Mouse (Mus musculus) neural tube, embryonic 13.5 days (tissue): Measurements from ENCODE around the gene Gm21983. TPM values are rescaled to one million over a fixed set of nuclear protein-coding genes. Genes with fewer than 3 reads are reported as not detected.

Source experiments
- ATAC-seq: fragments of 200-750 bp; cut with Nextera tagmentation; 2 replicates; pipeline ENCODE4 v1.8.0; 2017; ENCODE audit warnings: low read depth, mild to moderate bottlenecking, moderate TSS enrichment, moderate library complexity
- H3K27ac ChIP-seq: fragments of 300-500 bp; sonication (generic); replicated peaks from 2 replicates; pipeline ENCODE4 v1.5.1; 2015; ENCODE audit warnings: moderate library complexity, mild to moderate bottlenecking, inconsistent platforms
- H3K27me3 ChIP-seq: fragments of 300-500 bp; sonication (generic); 2 replicates; pipeline ENCODE4 v1.6.1; 2015; ENCODE audit warnings: mild to moderate bottlenecking, inconsistent platforms
- H3K36me3 ChIP-seq: fragments of 300-500 bp; sonication (generic); 2 replicates; pipeline ENCODE4 v1.6.1; 2015; ENCODE audit warnings: mild to moderate bottlenecking, inconsistent platforms
- H3K4me1 ChIP-seq: fragments of 300-500 bp; sonication (generic); replicated peaks from 2 replicates; pipeline ENCODE4 v1.6.1; 2015; ENCODE audit warnings: inconsistent platforms
- H3K4me2 ChIP-seq: fragments of 300-500 bp; sonication (generic); 2 replicates; pipeline ENCODE4 v1.6.1; 2015; ENCODE audit warnings: inconsistent platforms, mild to moderate bottlenecking, moderate library complexity
- H3K4me3 ChIP-seq: fragments of 300-500 bp; sonication (generic); 2 replicates; pipeline ENCODE4 v1.5.1; 2015; ENCODE audit warnings: mild to moderate bottlenecking, inconsistent platforms
- H3K9ac ChIP-seq: fragments of 300-500 bp; sonication (generic); 2 replicates; pipeline ENCODE4 v1.6.1; 2015; ENCODE audit warnings: moderate library complexity, mild to moderate bottlenecking, inconsistent platforms
- H3K9me3 ChIP-seq: fragments of 300-500 bp; sonication (generic); 2 replicates; pipeline ENCODE4 v1.6.1; 2016; ENCODE audit warnings: inconsistent platforms
- WGBS: fragments of 180-500 bp; shearing (Covaris S2); methylation state at CpG from one replicate; pipeline ENCODE4 v1.1.7; 2015; 5-methylcytosine and 5-hydroxymethylcytosine counted together
- polyA plus RNA-seq: library from polyadenylated mRNA; unstranded; fragments of >200 nt; fragmentation: Nextera tagmentation; extraction: Ambion mirVana; gene quantifications from 2 replicates; pipeline ENCODE4 v1.2.1, GENCODE M21; 2015

The Gm21983 gene
- polyA plus RNA-seq, 1 experiment from 2014 or later: 0.35 TPM

GRCm38 (mm10) chr7:27165696-27166095 is 15.2 kb downstream of the Gm21983 start:
- peaks cover 61% of the 10 kb centered on the region for H3K4me1 ChIP-seq
- H3K9me3 ChIP-seq: no peaks in the 10 kb centered on the region
- H3K36me3 ChIP-seq: peaks cover 45% of the 10 kb centered on the region
- H3K4me3 ChIP-seq: peak overlapping the region; percentile 73
- ATAC-seq: no peak; the same call in 1 of the 2 replicates
- peak overlapping the region; percentile 98 for H3K27ac ChIP-seq
- H3K9ac ChIP-seq: peak overlapping the region; percentile 91
- 4% methylated on average over 8 of the region's 8 CpGs for WGBS
- H3K4me2 ChIP-seq: peak overlapping the region; percentile 75
- no peaks in the 10 kb centered on the region for H3K27me3 ChIP-seq

- peaks cover 66% of the 10 kb centered on the region for H3K4me1 ChIP-seq
- peak overlapping the region; percentile 98; the same call in 1 of the 2 replicates for H3K27ac ChIP-seq
- no peaks in the 10 kb centered on the region for H3K9me3 ChIP-seq
- peak overlapping the region; percentile 73 for H3K4me3 ChIP-seq
- no peaks in the 10 kb centered on the region for H3K27me3 ChIP-seq
- H3K9ac ChIP-seq: peak overlapping the region; percentile 91
- ATAC-seq: 0 out of 2 replicates have a peak, but pooled peaks have one; percentile 4
- 73% methylated on average over 23 of the region's 23 CpGs for WGBS
- peaks cover 42% of the 10 kb centered on the region for H3K36me3 ChIP-seq
- H3K4me2 ChIP-seq: peak overlapping the region; percentile 75
Observed at GRCm38 (mm10) chr7:27165007-27165655, 15.8 kb downstream of the Gm21983 start.

GRCm38 (mm10) chr7:27164112-27164947 is 16.6 kb downstream of the Gm21983 start:
- Histone ChIP-seq H3K9ac (peak overlapping the region; percentile 91), H3K4me2 (peak overlapping the region; percentile 75), H3K9me3 (no peaks in the 10 kb centered on the region), H3K4me3 (peak overlapping the region; percentile 73), H3K27me3 (no peaks in the 10 kb centered on the region), H3K27ac (no peak overlapping the region), H3K4me1 (peaks cover 73% of the 10 kb centered on the region), H3K36me3 (peaks cover 43% of the 10 kb centered on the region)
- no peak for ATAC-seq
- WGBS: 81% methylated on average over 33 of the region's 33 CpGs

DNA sequence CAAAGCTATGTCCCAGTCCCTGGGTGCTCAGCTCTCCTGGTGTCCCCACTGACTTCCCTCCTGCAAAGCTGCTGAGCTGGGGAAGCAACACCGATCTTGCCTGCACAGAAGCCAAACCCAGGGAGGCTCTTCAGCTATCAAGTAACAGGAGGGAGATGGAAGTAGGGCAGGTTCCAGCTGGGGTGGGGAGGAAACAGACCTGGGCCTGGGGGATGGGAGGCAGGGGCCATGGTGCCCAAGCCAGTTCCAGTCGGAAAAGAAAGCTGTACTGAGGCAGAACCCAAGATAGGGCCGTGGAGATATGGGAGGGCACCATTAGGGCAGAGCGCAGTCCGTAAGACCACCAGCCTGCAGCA is 17.5 kb downstream of the Gm21983 start:
- Histone ChIP-seq H3K4me3 (peak overlapping the region; percentile 23), H3K27ac (no peak overlapping the region), H3K9me3 (no peaks in the 10 kb centered on the region), H3K9ac (peak overlapping the region; percentile 91), H3K27me3 (no peaks in the 10 kb centered on the region), H3K36me3 (peaks cover 47% of the 10 kb centered on the region), H3K4me1 (peaks cover 73% of the 10 kb centered on the region), H3K4me2 (peak overlapping the region; percentile 75)
- 81% methylated on average over 5 of the region's 5 CpGs for WGBS
- ATAC-seq: no peak

- peaks cover 72% of the 10 kb centered on the region for H3K4me1 ChIP-seq
- no peaks in the 10 kb centered on the region for H3K9me3 ChIP-seq
- 84% methylated on average over 5 of the region's 5 CpGs for WGBS
- no peak overlapping the region for H3K27ac ChIP-seq
- H3K9ac ChIP-seq: peak overlapping the region; percentile 91
- H3K4me3 ChIP-seq: peak overlapping the region; percentile 23
- peak overlapping the region; percentile 75 for H3K4me2 ChIP-seq
- no peaks in the 10 kb centered on the region for H3K27me3 ChIP-seq
- ATAC-seq: no peak
- peaks cover 52% of the 10 kb centered on the region for H3K36me3 ChIP-seq
Observed at GRCm38 (mm10) chr7:27162780-27163449, 18.0 kb downstream of the Gm21983 start.

DNA sequence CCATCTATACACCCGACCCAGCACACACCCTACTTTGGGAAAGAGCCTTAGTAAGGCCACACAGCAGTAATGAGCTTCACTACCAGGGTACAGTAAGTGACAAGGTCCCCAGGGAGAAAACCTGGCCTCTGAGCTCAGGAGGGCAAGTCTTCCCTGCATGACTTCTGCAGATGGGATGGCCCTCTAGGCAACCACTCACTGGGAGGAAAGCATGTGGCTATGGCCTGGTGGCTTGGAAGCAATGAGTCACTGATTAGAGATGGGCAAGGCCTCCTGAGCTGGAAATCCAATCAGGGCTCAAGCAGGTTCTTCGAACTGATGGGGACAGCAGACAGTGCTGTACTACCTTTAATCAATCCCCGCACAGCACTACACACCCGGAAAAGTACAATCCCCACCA is 19.1 kb downstream of the Gm21983 start:
- WGBS: 87% methylated on average over 4 of the region's 4 CpGs
- Histone ChIP-seq H3K27me3 (no peaks in the 10 kb centered on the region), H3K27ac (no peak overlapping the region), H3K36me3 (peaks cover 60% of the 10 kb centered on the region), H3K4me1 (peaks cover 62% of the 10 kb centered on the region), H3K4me3 (no peak overlapping the region), H3K9ac (peak overlapping the region; percentile 50), H3K4me2 (0 out of 2 replicates have a peak overlapping the region, but pooled peaks have one; percentile 13), H3K9me3 (no peaks in the 10 kb centered on the region)
- no peak for ATAC-seq

DNA sequence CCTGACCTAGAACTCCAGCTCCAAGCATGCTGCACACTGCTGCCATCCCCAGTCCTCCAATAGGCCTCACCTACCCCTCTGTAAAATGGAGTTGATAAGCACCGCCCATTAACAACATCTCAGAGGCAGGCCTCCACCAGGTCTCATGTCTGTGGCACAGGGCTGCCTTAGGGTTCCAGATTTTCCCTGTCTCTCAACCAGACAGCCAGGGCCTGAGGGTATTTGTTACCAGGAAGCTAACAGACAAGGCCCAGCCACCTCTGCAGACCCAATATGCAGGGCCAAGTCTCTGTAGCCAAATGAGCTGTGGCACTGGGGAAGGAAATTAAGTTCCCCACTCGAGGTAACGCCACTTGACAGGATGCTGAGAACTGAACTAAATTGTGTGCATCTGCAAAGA is 20.0 kb downstream of the Gm21983 start:
- peak overlapping the region; percentile 50; the same call in 1 of the 2 replicates for H3K9ac ChIP-seq
- no peaks in the 10 kb centered on the region for H3K27me3 ChIP-seq
- peaks cover 62% of the 10 kb centered on the region for H3K4me1 ChIP-seq
- WGBS: 90% methylated on average over 3 of the region's 3 CpGs
- no peak overlapping the region for H3K4me3 ChIP-seq
- no peak for ATAC-seq
- H3K27ac ChIP-seq: no peak overlapping the region
- no peak overlapping the region for H3K4me2 ChIP-seq
- no peaks in the 10 kb centered on the region for H3K9me3 ChIP-seq
- H3K36me3 ChIP-seq: peaks cover 60% of the 10 kb centered on the region

DNA sequence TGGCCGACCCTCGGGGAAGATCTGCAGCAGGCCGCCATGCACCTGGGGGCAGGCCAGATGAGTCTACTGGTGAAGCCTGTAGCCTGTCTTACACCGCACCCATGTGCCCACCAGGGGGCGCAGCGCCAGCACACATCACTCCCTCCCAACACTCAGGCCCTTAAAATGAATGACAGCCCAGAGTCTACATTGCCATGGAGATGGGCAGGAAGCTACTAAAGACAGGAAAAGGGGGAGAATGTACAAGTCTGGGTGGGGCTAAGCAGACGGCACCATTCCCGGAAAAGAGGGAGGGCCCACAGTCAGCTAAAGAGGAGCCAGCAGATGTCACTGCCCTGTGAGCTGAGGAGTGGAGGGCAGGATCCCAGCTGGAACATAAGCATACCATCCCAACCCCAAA is 21.0 kb downstream of the Gm21983 start:
- no peak overlapping the region for H3K4me2 ChIP-seq
- peaks cover 57% of the 10 kb centered on the region for H3K36me3 ChIP-seq
- H3K4me3 ChIP-seq: no peak overlapping the region
- H3K4me1 ChIP-seq: peaks cover 54% of the 10 kb centered on the region
- 18% methylated on average over 8 of the region's 8 CpGs for WGBS
- H3K27ac ChIP-seq: 0 out of 2 replicates have a peak overlapping the region, but pooled peaks have one; percentile 30
- no peak overlapping the region for H3K9ac ChIP-seq
- no peaks in the 10 kb centered on the region for H3K27me3 ChIP-seq
- H3K9me3 ChIP-seq: no peaks in the 10 kb centered on the region
- ATAC-seq: peak; percentile 86

DNA sequence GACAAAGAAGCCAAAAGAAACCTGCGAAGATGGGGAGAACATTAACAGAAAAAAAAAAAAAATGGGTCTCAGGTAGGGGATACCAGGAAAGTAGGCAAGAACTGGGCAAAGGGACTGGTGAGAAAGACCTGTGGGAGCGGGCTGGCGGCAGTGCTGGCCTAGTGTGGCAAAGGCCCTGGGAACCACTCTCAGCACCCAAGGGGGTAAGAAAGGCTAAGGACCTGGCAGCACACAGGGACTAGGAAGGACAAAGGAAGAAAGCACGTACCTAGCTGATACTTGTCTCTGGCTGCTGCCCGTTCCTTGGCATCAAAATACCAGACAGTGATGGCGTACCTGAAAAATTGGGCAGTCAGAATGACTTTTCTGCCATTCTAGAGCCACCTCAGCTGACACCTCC is 21.6 kb downstream of the Gm21983 start:
- ATAC-seq: no peak
- Histone ChIP-seq H3K36me3 (peaks cover 51% of the 10 kb centered on the region), H3K4me3 (no peak overlapping the region), H3K4me2 (no peak overlapping the region), H3K9me3 (no peaks in the 10 kb centered on the region), H3K27me3 (no peaks in the 10 kb centered on the region), H3K27ac (no peak overlapping the region), H3K4me1 (peaks cover 48% of the 10 kb centered on the region), H3K9ac (no peak overlapping the region)
- WGBS: 92% methylated on average over 6 of the region's 6 CpGs

DNA sequence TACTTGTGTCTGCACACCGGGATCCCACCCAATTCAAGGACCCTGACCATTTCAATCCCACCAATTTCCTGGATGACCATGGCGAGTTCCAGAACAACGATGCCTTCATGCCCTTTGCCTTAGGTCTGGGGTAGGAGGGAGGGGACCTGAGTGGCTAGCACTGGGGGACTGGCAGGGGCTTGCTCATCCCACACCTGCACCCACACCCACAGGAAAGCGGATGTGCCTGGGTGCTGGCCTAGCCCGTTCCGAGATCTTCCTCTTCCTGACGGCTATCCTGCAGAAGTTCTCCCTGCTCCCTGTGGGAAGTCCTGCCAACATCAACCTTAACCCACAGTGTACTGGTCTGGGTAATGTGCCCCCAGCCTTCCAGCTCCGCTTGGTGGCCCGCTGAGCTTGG is 22.7 kb downstream of the Gm21983 start:
- H3K9ac ChIP-seq: no peak overlapping the region

GRCm38 (mm10) chr7:27156005-27156404 is 24.9 kb downstream of the Gm21983 start:
- peaks cover 15% of the 10 kb centered on the region for H3K4me1 ChIP-seq
- no peak for ATAC-seq
- H3K36me3 ChIP-seq: peaks cover 28% of the 10 kb centered on the region
- H3K27ac ChIP-seq: no peak overlapping the region
- H3K9me3 ChIP-seq: no peaks in the 10 kb centered on the region
- H3K4me3 ChIP-seq: no peak overlapping the region
- 83% methylated on average over 13 of the region's 13 CpGs for WGBS
- no peak overlapping the region for H3K4me2 ChIP-seq
- no peak overlapping the region for H3K9ac ChIP-seq
- H3K27me3 ChIP-seq: no peaks in the 10 kb centered on the region

More for the DNA sequence above, 22.7 kb downstream of the Gm21983 start:
- 95% methylated on average over 9 of the region's 9 CpGs for WGBS
- ATAC-seq: no peak
- Histone ChIP-seq H3K36me3 (peaks cover 44% of the 10 kb centered on the region), H3K4me2 (no peak overlapping the region), H3K9me3 (no peaks in the 10 kb centered on the region), H3K4me1 (peaks cover 37% of the 10 kb centered on the region), H3K27ac (no peak overlapping the region), H3K27me3 (no peaks in the 10 kb centered on the region), H3K4me3 (no peak overlapping the region)
